Mouse (Mus musculus): ENCODE measurements at regions not wholly inside any gene's neighbourhood (a gene's known extent, or its start where the extent isn't known, plus 50 kb on each side); places are given as distances from the start of the nearest gene placed in this dataset.

- TF ChIP-seq ZNF384 (IDR thresholded peaks at IDR 0.05; ENCODE audit: low read depth, low read length) (no peak), HCFC1 (IDR thresholded peaks at IDR 0.05; ENCODE audit: borderline replicate concordance, insufficient read depth, low read length) (no peak), ZC3H11A (IDR thresholded peaks at IDR 0.05; ENCODE audit: borderline replicate concordance, low read depth, low read length) (no peak), CHD2 (IDR thresholded peaks at IDR 0.05; ENCODE audit: low read depth, low read length) (no peak)
These were observed 1951.3 kb upstream of the Lrrc6 start for GRCm38 (mm10) chr15:68451971-68452370.
